Mouse (Mus musculus) kidney, embryonic 16.5 days (tissue): ENCODE results near the gene 4930442H23Rik. TPM values are rescaled to one million over a fixed set of nuclear protein-coding genes. Genes with fewer than 3 reads are reported as not detected.
"Not testable (repeated sequence)": the region's sequence is repeated elsewhere in the genome, so short reads cannot be mapped to it uniquely, and the experiment has no call there.

Source experiments
- ATAC-seq: fragments of 200-750 bp; cut with Nextera tagmentation; 2 replicates; pipeline ENCODE4 v1.8.0; 2017; ENCODE audit warnings: moderate TSS enrichment; ENCODE audit not compliant: low FRiP score, low TSS enrichment
- H3K27ac ChIP-seq: fragments of 300-500 bp; sonication (generic); 2 replicates; pipeline ENCODE4 v1.5.1; 2014; ENCODE audit warnings: low read length
- H3K27me3 ChIP-seq: fragments of 300-500 bp; sonication (generic); 2 replicates; pipeline ENCODE4 v1.6.1; 2014; ENCODE audit warnings: low read length, control low read depth, mixed read lengths; ENCODE audit not compliant: insufficient read depth
- H3K36me3 ChIP-seq: fragments of 300-500 bp; sonication (generic); 2 replicates; pipeline ENCODE4 v1.6.1; 2014; ENCODE audit warnings: low read length, control low read depth, mixed read lengths; ENCODE audit not compliant: insufficient read depth
- H3K4me1 ChIP-seq: fragments of 300-500 bp; sonication (generic); 2 replicates; pipeline ENCODE4 v1.6.1; 2014; ENCODE audit warnings: low read length, control low read depth, mixed read lengths; ENCODE audit not compliant: insufficient read depth
- H3K4me2 ChIP-seq: fragments of 300-500 bp; sonication (generic); replicated peaks from 2 replicates; pipeline ENCODE4 v1.6.1; 2014; ENCODE audit warnings: low read depth, low read length
- H3K4me3 ChIP-seq: fragments of 300-500 bp; sonication (generic); 2 replicates; pipeline ENCODE4 v1.5.1; 2014; ENCODE audit warnings: mild to moderate bottlenecking, low read length
- H3K9ac ChIP-seq: fragments of 300-500 bp; sonication (generic); replicated peaks from 2 replicates; pipeline ENCODE4 v1.6.1; 2014; ENCODE audit warnings: low read length
- H3K9me3 ChIP-seq: fragments of 300-500 bp; sonication (generic); 2 replicates; pipeline ENCODE4 v1.6.1; 2016; ENCODE audit warnings: low read length, control low read depth
- whole genome bisulfite sequencing: fragments of 180-500 bp; shearing (Covaris S2); extraction: QIAGEN DNeasy Blood & Tissue Kit; methylation state at CpG from one replicate; pipeline ENCODE4 v1.1.7; 2014; 5-methylcytosine and 5-hydroxymethylcytosine counted together
- polyA plus RNA-seq: library from polyadenylated mRNA; unstranded; fragments of >200 nt; fragmentation: Nextera tagmentation; extraction: Ambion mirVana; gene quantifications from 2 replicates; pipeline ENCODE4 v1.2.1, GENCODE M21; 2015

Gene 4930442H23Rik
- polyA plus RNA-seq, 1 experiment from 2014 or later: not detected

- no peak for ATAC-seq
- no peak overlapping the region for H3K9ac ChIP-seq
- H3K4me1 ChIP-seq: peaks cover 31% of the 10 kb centered on the region
- 0 out of 2 replicates have a peak overlapping the region, but pooled peaks have one; percentile 34 for H3K27ac ChIP-seq
- peaks cover 28% of the 10 kb centered on the region; the same call in 1 of the 2 replicates for H3K36me3 ChIP-seq
- H3K9me3 ChIP-seq: no peaks in the 10 kb centered on the region
- no peak overlapping the region for H3K4me3 ChIP-seq
- peaks cover 22% of the 10 kb centered on the region for H3K27me3 ChIP-seq
- no peak overlapping the region for H3K4me2 ChIP-seq
- WGBS: 75% methylated on average over 6 of the region's 6 CpGs
Observed at GRCm38 (mm10) chr10:81190912-81191321, 7.3 kb upstream of the 4930442H23Rik start.

- Histone ChIP-seq H3K27ac (no peak overlapping the region), H3K9ac (no peak overlapping the region), H3K27me3 (peaks cover 16% of the 10 kb centered on the region), H3K4me1 (peaks cover 31% of the 10 kb centered on the region), H3K4me2 (no peak overlapping the region), H3K4me3 (no peak overlapping the region), H3K36me3 (peaks cover 29% of the 10 kb centered on the region), H3K9me3 (no peaks in the 10 kb centered on the region)
- ATAC-seq: no peak
- WGBS: 72% methylated on average over 31 of the region's 31 CpGs
Observed at GRCm38 (mm10) chr10:81190236-81190911, 6.7 kb upstream of the 4930442H23Rik start.

- H3K4me1 ChIP-seq: peaks cover 34% of the 10 kb centered on the region
- no peaks in the 10 kb centered on the region for H3K9me3 ChIP-seq
- H3K9ac ChIP-seq: no peak overlapping the region
- H3K27ac ChIP-seq: no peak overlapping the region
- H3K4me2 ChIP-seq: no peak overlapping the region
- 81% methylated on average over 26 of the region's 26 CpGs for WGBS
- ATAC-seq: no peak
- peaks cover 33% of the 10 kb centered on the region for H3K36me3 ChIP-seq
- peaks cover 11% of the 10 kb centered on the region for H3K27me3 ChIP-seq
- no peak overlapping the region for H3K4me3 ChIP-seq
Observed at GRCm38 (mm10) chr10:81189821-81190220, 6.2 kb upstream of the 4930442H23Rik start.

GRCm38 (mm10) chr10:81187161-81187560 lies 3.5 kb upstream of the 4930442H23Rik start:
- Histone ChIP-seq H3K4me2 (no peak overlapping the region), H3K9ac (no peak overlapping the region), H3K36me3 (peaks cover 40% of the 10 kb centered on the region), H3K27ac (no peak overlapping the region), H3K4me3 (no peak overlapping the region), H3K27me3 (no peaks in the 10 kb centered on the region), H3K9me3 (no peaks in the 10 kb centered on the region), H3K4me1 (peaks cover 29% of the 10 kb centered on the region)
- ATAC-seq: no peak
- WGBS: 92% methylated on average over 9 of the region's 9 CpGs

GRCm38 (mm10) chr10:81184765-81185164 lies 1.1 kb upstream of the 4930442H23Rik start:
- no peaks in the 10 kb centered on the region for H3K9me3 ChIP-seq
- ATAC-seq: no peak
- peaks cover 50% of the 10 kb centered on the region for H3K36me3 ChIP-seq
- H3K9ac ChIP-seq: 0 out of 2 replicates have a peak overlapping the region, but pooled peaks have one; percentile 9
- H3K27ac ChIP-seq: peak overlapping the region; percentile 71; the same call in 1 of the 2 replicates
- H3K4me1 ChIP-seq: peaks cover 17% of the 10 kb centered on the region
- H3K4me2 ChIP-seq: no peak overlapping the region
- no peak overlapping the region for H3K4me3 ChIP-seq
- no peaks in the 10 kb centered on the region for H3K27me3 ChIP-seq
- WGBS: 39% methylated on average over 4 of the region's 4 CpGs

- Histone ChIP-seq H3K27ac (peak within 1 kb of the TSS; percentile 86), H3K4me2 (peak within 1 kb of the TSS; percentile 63), H3K4me3 (peak within 1 kb of the TSS; percentile 71), H3K4me1 (peaks cover 33% of the 10 kb centered on the region), H3K9ac (peak within 1 kb of the TSS; percentile 77), H3K27me3 (no peaks in the 10 kb centered on the region), H3K36me3 (peaks cover 66% of the 10 kb centered on the region), H3K9me3 (no peaks in the 10 kb centered on the region)
- 5% methylated on average over 53 of the region's 53 CpGs for WGBS
- ATAC-seq: peak; percentile 95
Observed at GRCm38 (mm10) chr10:81182336-81183333, 1.0 kb downstream of the 4930442H23Rik start, which contains the start of gene Dapk3. Gene Dapk3, plus strand, starts transcription at chr10:81183005.

- not testable (repeated sequence) for H3K27ac ChIP-seq, H3K4me2 ChIP-seq, H3K27me3 ChIP-seq, H3K4me3 ChIP-seq, ATAC-seq, H3K9ac ChIP-seq, H3K9me3 ChIP-seq
- Histone ChIP-seq H3K36me3 (peaks cover 65% of the 10 kb centered on the region), H3K4me1 (peaks cover 34% of the 10 kb centered on the region)
- WGBS: 86% methylated on average over 12 of the region's 12 CpGs
Observed at GRCm38 (mm10) chr10:81181860-81182259, 1.8 kb downstream of the 4930442H23Rik start.

GRCm38 (mm10) chr10:81180946-81181345 lies 2.7 kb downstream of the 4930442H23Rik start:
- no peaks in the 10 kb centered on the region for H3K9me3 ChIP-seq
- H3K4me3 ChIP-seq: no peak overlapping the region
- H3K4me2 ChIP-seq: no peak overlapping the region
- H3K4me1 ChIP-seq: peaks cover 34% of the 10 kb centered on the region
- no peaks in the 10 kb centered on the region for H3K27me3 ChIP-seq
- H3K36me3 ChIP-seq: peaks cover 62% of the 10 kb centered on the region
- 92% methylated on average over 13 of the region's 13 CpGs for WGBS
- no peak overlapping the region for H3K9ac ChIP-seq
- no peak overlapping the region for H3K27ac ChIP-seq
- no peak for ATAC-seq

- WGBS: 90% methylated on average over 32 of the region's 32 CpGs
- H3K27me3 ChIP-seq: no peaks in the 10 kb centered on the region
- H3K4me2 ChIP-seq: no peak overlapping the region
- H3K27ac ChIP-seq: no peak overlapping the region
- no peaks in the 10 kb centered on the region for H3K9me3 ChIP-seq
- H3K36me3 ChIP-seq: peaks cover 56% of the 10 kb centered on the region
- no peak overlapping the region for H3K4me3 ChIP-seq
- ATAC-seq: no peak
- H3K9ac ChIP-seq: no peak overlapping the region
- H3K4me1 ChIP-seq: peaks cover 40% of the 10 kb centered on the region
Observed at GRCm38 (mm10) chr10:81179451-81180342, 4.0 kb downstream of the 4930442H23Rik start.
